Mouse (Mus musculus) CH12.LX (cell line): Measurements from ENCODE around the gene Mrps12. TPM values are rescaled to one million over a fixed set of nuclear protein-coding genes. Genes with fewer than 3 reads are reported as not detected.
A peak's percentile ranks its signal among the peaks of the same experiment; 100 is the strongest.

Source experiments
- DNase-seq: peaks from one replicate; pipeline ENCODE4 v3.0.0-alpha.2; 2013; ENCODE audit errors: extremely low read depth
- H3K27ac ChIP-seq: 2 replicates; pipeline ENCODE4 v1.5.1; 2012; ENCODE audit warnings: low read depth, mild to moderate bottlenecking, control low read depth, moderate library complexity; ENCODE audit not compliant: insufficient read depth
- H3K27me3 ChIP-seq: replicated peaks from 2 replicates; pipeline ENCODE3; 2012; ENCODE audit warnings: inconsistent platforms
- H3K36me3 ChIP-seq, 2 experiments: replicated peaks in 1 of 2; 2 replicates each; pipeline versions ENCODE3 to v1.6.1; 2012; ENCODE audit warnings: inconsistent platforms in 1 of 2, low read length in 1 of 2, mild to moderate bottlenecking in 1 of 2, mixed read lengths in 1 of 2, moderate library complexity in 1 of 2; ENCODE audit not compliant: control insufficient read depth in 1 of 2, insufficient read depth in 1 of 2
- H3K4me1 ChIP-seq, 2 experiments: 2 replicates each; pipeline ENCODE4 v1.6.1; 2012; ENCODE audit warnings: inconsistent platforms in 1 of 2, moderate library complexity in 1 of 2; ENCODE audit not compliant: insufficient read depth in 2 of 2, control insufficient read depth in 1 of 2
- H3K4me2 ChIP-seq: 2 replicates; pipeline ENCODE4 v1.6.1; 2012; ENCODE audit warnings: low read depth, mild to moderate bottlenecking, control low read depth; ENCODE audit not compliant: poor library complexity, insufficient read depth, severe bottlenecking
- H3K4me3 ChIP-seq, 3 experiments: fragments of 150-350 bp in 1 of 3; sonication (generic) in 1 of 3; replicated peaks in 1 of 3; 2 replicates each; pipeline versions ENCODE3 to v1.5.1; 2011 to 2012; ENCODE audit warnings: low read depth in 2 of 3, low read length in 2 of 3, mild to moderate bottlenecking in 2 of 3, moderate library complexity in 2 of 3, control low read depth in 1 of 3, improper control_type of control experiment in 1 of 3, inconsistent platforms in 1 of 3, mixed read lengths in 1 of 3; ENCODE audit not compliant: poor library complexity in 1 of 3
- H3K79me2 ChIP-seq: replicated peaks from 2 replicates; pipeline ENCODE4 v1.6.1; 2012; ENCODE audit warnings: mild to moderate bottlenecking, moderate library complexity; ENCODE audit not compliant: control insufficient read depth, poor library complexity, insufficient read depth, severe bottlenecking; ENCODE audit errors: extremely low read depth
- H3K9ac ChIP-seq: 2 replicates; pipeline ENCODE4 v1.6.1; 2012; ENCODE audit warnings: low read depth, mild to moderate bottlenecking, control low read depth, moderate library complexity; ENCODE audit not compliant: insufficient read depth
- H3K9me3 ChIP-seq: replicated peaks from 2 replicates; pipeline ENCODE3; 2012; ENCODE audit warnings: low read length, inconsistent platforms, mixed read lengths
- CHD2 ChIP-seq: IDR thresholded peaks from 2 replicates; pipeline ENCODE4 v1.6.1; 2011; ENCODE audit warnings: low read length, improper control_type of control experiment
- CTCF ChIP-seq, 2 experiments: IDR thresholded peaks in 1 of 2; conservative IDR thresholded peaks in 1 of 2; 2 replicates each; pipeline ENCODE4 v1.5.1; 2011 to 2012; ENCODE audit warnings: low read depth in 2 of 2, low read length in 2 of 2, improper control_type of control experiment in 1 of 2, inconsistent platforms in 1 of 2, mild to moderate bottlenecking in 1 of 2, moderate library complexity in 1 of 2
- E2F4 ChIP-seq: IDR thresholded peaks from 2 replicates; pipeline ENCODE4 v1.6.1; 2011; ENCODE audit warnings: low read depth, low read length, improper control_type of control experiment; ENCODE audit not compliant: insufficient replicate concordance
- ELF1 ChIP-seq: IDR thresholded peaks from 2 replicates; pipeline ENCODE4 v1.6.1; 2014; ENCODE audit warnings: low read depth, mild to moderate bottlenecking, inconsistent platforms, low read length, improper control_type of control experiment
- EP300 ChIP-seq: IDR thresholded peaks from 2 replicates; pipeline ENCODE4 v1.6.1; 2011; ENCODE audit warnings: low read length, improper control_type of control experiment
- ETS1 ChIP-seq: conservative IDR thresholded peaks from 2 replicates; pipeline ENCODE4 v1.6.1; 2012; ENCODE audit warnings: low read depth, mild to moderate bottlenecking, inconsistent platforms, low read length, improper control_type of control experiment, moderate library complexity
- GABPA ChIP-seq: IDR thresholded peaks from 2 replicates; pipeline ENCODE4 v1.6.1; 2012; ENCODE audit warnings: low read depth, low read length, improper control_type of control experiment, inconsistent platforms; ENCODE audit not compliant: insufficient replicate concordance
- HCFC1 ChIP-seq: IDR thresholded peaks from 2 replicates; pipeline ENCODE4 v1.6.1; 2012; ENCODE audit warnings: low read depth, mild to moderate bottlenecking, inconsistent platforms, low read length, improper control_type of control experiment
- IRF4 ChIP-seq: IDR thresholded peaks from 2 replicates; pipeline ENCODE4 v1.6.1; 2014; ENCODE audit warnings: low read depth, mild to moderate bottlenecking, inconsistent platforms, low read length, improper control_type of control experiment
- JUN ChIP-seq: IDR thresholded peaks from 2 replicates; pipeline ENCODE4 v1.6.1; 2011; ENCODE audit warnings: low read depth, mild to moderate bottlenecking, low read length, improper control_type of control experiment, moderate library complexity; ENCODE audit not compliant: insufficient read depth
- JUND ChIP-seq: conservative IDR thresholded peaks from 2 replicates; pipeline ENCODE4 v1.6.1; 2011; ENCODE audit warnings: low read depth, low read length, improper control_type of control experiment
- KAT2A ChIP-seq: IDR thresholded peaks from 2 replicates; pipeline ENCODE4 v1.6.1; 2012; ENCODE audit warnings: low read length, improper control_type of control experiment, inconsistent platforms; ENCODE audit not compliant: insufficient replicate concordance
- MAFK ChIP-seq: IDR thresholded peaks from 2 replicates; pipeline ENCODE4 v1.6.1; 2011; ENCODE audit warnings: low read length, improper control_type of control experiment; ENCODE audit not compliant: insufficient replicate concordance
- MEF2A ChIP-seq: IDR thresholded peaks from 2 replicates; pipeline ENCODE4 v1.6.1; 2014; ENCODE audit warnings: low read depth, mild to moderate bottlenecking, inconsistent platforms, low read length, improper control_type of control experiment, borderline replicate concordance
- PAX5 ChIP-seq: IDR thresholded peaks from 2 replicates; pipeline ENCODE4 v1.6.1; 2012; ENCODE audit warnings: low read length, inconsistent platforms, mixed read lengths
- POLR2AphosphoS2 ChIP-seq: IDR thresholded peaks from 2 replicates; pipeline ENCODE4 v1.6.1; 2011; ENCODE audit warnings: low read depth, low read length, improper control_type of control experiment
- RAD21 ChIP-seq: IDR thresholded peaks from 2 replicates; pipeline ENCODE4 v1.6.1; 2011; ENCODE audit warnings: low read depth, mild to moderate bottlenecking, low read length, improper control_type of control experiment, moderate library complexity
- SIN3A ChIP-seq: IDR thresholded peaks from 2 replicates; pipeline ENCODE4 v1.6.1; 2012; ENCODE audit warnings: low read length, improper control_type of control experiment, inconsistent platforms
- SMC3 ChIP-seq: IDR thresholded peaks from 2 replicates; pipeline ENCODE4 v1.6.1; 2011; ENCODE audit warnings: low read depth, low read length, improper control_type of control experiment
- TBP ChIP-seq: conservative IDR thresholded peaks from 2 replicates; pipeline ENCODE4 v1.6.1; 2011; ENCODE audit warnings: low read depth, low read length, improper control_type of control experiment
- TCF12 ChIP-seq: IDR thresholded peaks from 2 replicates; pipeline ENCODE4 v1.6.1; 2014; ENCODE audit warnings: low read depth, mild to moderate bottlenecking, inconsistent platforms, low read length, improper control_type of control experiment
- USF1 ChIP-seq: IDR thresholded peaks from 2 replicates; pipeline ENCODE4 v1.6.1; 2014; ENCODE audit warnings: low read depth, mild to moderate bottlenecking, inconsistent platforms, low read length, improper control_type of control experiment
- USF2 ChIP-seq: conservative IDR thresholded peaks from 2 replicates; pipeline ENCODE4 v1.6.1; 2011; ENCODE audit warnings: low read depth, low read length, improper control_type of control experiment
- ZNF384 ChIP-seq: IDR thresholded peaks from 2 replicates; pipeline ENCODE4 v1.6.1; 2012; ENCODE audit warnings: low read depth, low read length, improper control_type of control experiment, inconsistent platforms
- dilution Hi-C: fragments of 300-500 bp; cut with MboI; formaldehyde crosslinking; loops from 2 replicates; pipeline ENCODE4 v1.14.3; 2020; ENCODE audit warnings: low sequenced_read_pairs; ENCODE audit not compliant: extremely low pct_unique_long_range_greater_than_20kb, extremely low pct_ligation_motif_present
- in situ Hi-C: fragments of 300-500 bp; cut with MboI; formaldehyde crosslinking; loops from 3 replicates; pipeline ENCODE4 v1.14.3; 2019; ENCODE audit warnings: low sequenced_read_pairs, low pct_ligation_motif_present, low pct_unique_long_range_greater_than_20kb, mixed read lengths
- polyA plus RNA-seq: library from polyadenylated mRNA; unstranded; fragments of >175 nt; gene quantifications from 2 replicates; pipeline ENCODE4 v1.2.1, GENCODE M21; 2012; ENCODE audit warnings: low read depth; ENCODE audit not compliant: insufficient read length
- total RNA-seq, 2 experiments: library from RNA; depleted of rRNA; stranded (reverse); fragments of 300-350 nt in 1 of 2; fragments of >200 nt in 1 of 2; gene quantifications; 2 replicates each; pipeline ENCODE4 v1.2.3; 2012 to 2014

The Mrps12 gene
- total and polyA plus RNA-seq, 3 experiments: 66.0 to 112 (median 91.6) TPM

GRCm38 (mm10) chr7:28765211-28765610 lies 23.6 kb upstream of the Mrps12 start:
- Histone ChIP-seq H3K4me2 (peak overlapping the region; percentile 74), H3K9me3 (no peaks in the 10 kb centered on the region), H3K27ac (no peak overlapping the region), H3K9ac (peak overlapping the region; percentile 76), H3K27me3 (no peaks in the 10 kb centered on the region), H3K79me2 (peaks cover 34% of the 10 kb centered on the region), H3K36me3 (peaks cover 28 to 38% of the 10 kb centered on the region in 2 experiments), H3K4me1 (peaks cover 14 to 38% of the 10 kb centered on the region in 2 experiments), H3K4me3 (peak overlapping the region; percentile 73 to 86 (median 81))
- in situ Hi-C loops: no loop called here
- DNase-seq: no peak
- dilution Hi-C loops: no loop called here
- TF ChIP-seq KAT2A (no peak), PAX5 (no peak), EP300 (no peak), RAD21 (no peak), ELF1 (no peak), HCFC1 (no peak), JUN (no peak), CHD2 (no peak), GABPA (no peak), SMC3 (no peak), SIN3A (no peak), TBP (no peak), MEF2A (no peak), ETS1 (no peak), JUND (no peak), MAFK (no peak), IRF4 (no peak), USF1 (no peak), ZNF384 (no peak)

- dilution Hi-C loops: no loop called here
- Histone ChIP-seq H3K4me3 (no peak overlapping the region), H3K79me2 (peaks cover 21% of the 10 kb centered on the region), H3K4me2 (no peak overlapping the region)
- TF ChIP-seq TBP: no peak
- no peak for TF ChIP-seq CHD2
- TF ChIP-seq TCF12: no peak
- TF ChIP-seq POLR2AphosphoS2: no peak
- no peak for TF ChIP-seq RAD21
- TF ChIP-seq KAT2A: no peak
- no peak for TF ChIP-seq USF2
- TF ChIP-seq ELF1: no peak
- TF ChIP-seq IRF4: no peak
- no peak for TF ChIP-seq GABPA
- no peak for TF ChIP-seq E2F4
- no peak for TF ChIP-seq CTCF (conservative IDR thresholded peaks at IDR 0.05 in 1 of 2, IDR thresholded peaks at IDR 0.05 in 1 of 2; ENCODE audit: low read depth in 2 of 2, low read length in 2 of 2)
- TF ChIP-seq JUND: no peak
- no peak for TF ChIP-seq EP300
- TF ChIP-seq JUN: no peak
- no peak for TF ChIP-seq HCFC1
- TF ChIP-seq, all 38 proteins: peak for 0
- H3K36me3 ChIP-seq: peaks cover 60 to 66% of the 10 kb centered on the region in 2 experiments
- in situ Hi-C loops: no loop called here
- H3K9me3 ChIP-seq: no peaks in the 10 kb centered on the region
- DNase-seq: no peak
- no peak overlapping the region for H3K9ac ChIP-seq
- H3K27me3 ChIP-seq: no peaks in the 10 kb centered on the region
- no peak overlapping the region for H3K27ac ChIP-seq
- H3K4me1 ChIP-seq: peaks cover 4 to 17% of the 10 kb centered on the region in 2 experiments
Measured at GRCm38 (mm10) chr7:28761907-28762306, 20.3 kb upstream of the Mrps12 start.
